Mouse (Mus musculus) gastrocnemius, postnatal 10 days (tissue): Measurements from ENCODE around the gene 1700001K19Rik. TPM values are rescaled to one million over a fixed set of nuclear protein-coding genes. Genes with fewer than 3 reads are reported as not detected.
"Not testable (repeated sequence)": the region's sequence is repeated elsewhere in the genome, so short reads cannot be mapped to it uniquely, and the experiment has no call there.

Source experiments
- DNase-seq: peaks from one replicate; pipeline ENCODE4 v3.0.0; 2021; ENCODE audit warnings: mixed read lengths
- long read RNA-seq, 2 experiments: library from polyadenylated mRNA; stranded (forward); transcript quantifications; one replicate each; pipeline ENCODE4 v2.0.0; 2021
- total RNA-seq, 2 experiments: library from RNA; stranded (reverse); gene quantifications; 2 replicates each; pipeline ENCODE4 v1.2.3; 2021

Gene 1700001K19Rik
- not detected for total RNA-seq
- long read RNA-seq, experiment 1 = 0 reads
- long read RNA-seq, experiment 2 = 0 reads

GRCm38 (mm10) chr12:110682561-110683299, at the start of gene 1700001K19Rik:
TSS of gene 1700001K19Rik (minus strand) at chr12:110682619.
- DNase-seq = no peak

GRCm38 (mm10) chr12:110726428-110726827, 44.0 kb upstream of the 1700001K19Rik start:
- no peak for DNase-seq

DNA sequence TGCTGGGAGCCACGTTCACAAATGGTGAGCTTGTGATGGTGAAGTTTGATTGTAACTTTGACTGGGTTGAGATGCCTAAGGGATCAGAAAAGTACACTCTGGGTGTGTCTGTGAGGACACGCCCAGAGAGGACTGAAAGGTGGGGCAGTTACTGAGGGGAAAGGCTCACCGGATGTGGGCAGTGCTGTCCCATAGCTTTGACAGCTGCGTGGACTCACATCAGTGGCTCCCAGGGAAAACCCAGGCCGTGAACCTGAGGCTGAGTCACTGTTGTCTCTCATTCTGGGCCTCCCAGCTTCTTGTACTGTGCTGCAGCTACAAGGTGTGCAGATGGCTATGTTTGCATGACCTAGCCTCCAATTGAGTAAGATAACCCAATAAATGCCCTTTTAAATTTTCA, 43.1 kb upstream of the 1700001K19Rik start:
- no peak for DNase-seq

DNA sequence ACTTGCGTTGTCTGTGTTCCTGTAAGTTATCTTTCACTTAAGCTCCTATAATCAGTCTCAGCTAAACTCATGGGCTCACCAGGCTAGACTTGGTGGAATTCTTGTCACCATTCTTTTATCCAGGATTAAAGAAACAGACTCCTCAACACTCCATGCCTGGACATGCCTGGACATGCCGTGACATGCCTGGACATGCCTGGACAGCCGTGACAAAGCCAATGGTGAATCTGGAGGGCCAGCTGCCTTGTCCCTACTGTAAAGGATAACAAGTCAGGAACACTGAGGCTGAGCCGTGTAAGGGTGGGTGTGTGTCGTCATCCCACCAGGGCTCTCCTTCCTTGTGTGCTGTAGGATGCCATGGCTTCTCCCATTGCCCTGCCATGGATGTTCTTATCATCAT, 42.6 kb upstream of the 1700001K19Rik start:
- DNase-seq = no peak

DNA sequence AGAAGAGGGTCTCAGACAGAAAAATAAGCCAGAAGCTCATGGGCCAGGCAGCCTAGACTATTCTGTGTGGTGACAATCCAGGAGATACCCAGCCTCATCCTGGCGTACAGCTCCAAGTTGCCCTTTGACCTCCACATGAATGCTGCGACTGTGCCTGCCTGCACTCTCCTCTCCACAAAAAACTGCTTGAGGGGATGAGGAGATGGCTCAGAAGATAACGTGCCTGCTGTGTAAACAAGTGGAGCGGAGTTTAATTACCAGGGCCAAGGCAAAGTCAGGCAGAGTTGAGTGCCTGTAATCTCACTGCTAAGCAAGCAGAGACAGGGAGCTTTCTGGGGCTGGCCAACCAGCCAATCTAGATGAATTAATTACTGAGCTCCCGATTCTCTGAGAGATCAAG, 33.6 kb upstream of the 1700001K19Rik start:
- no peak for DNase-seq

GRCm38 (mm10) chr12:110714215-110714614, 31.8 kb upstream of the 1700001K19Rik start:
- DNase-seq = no peak

DNA sequence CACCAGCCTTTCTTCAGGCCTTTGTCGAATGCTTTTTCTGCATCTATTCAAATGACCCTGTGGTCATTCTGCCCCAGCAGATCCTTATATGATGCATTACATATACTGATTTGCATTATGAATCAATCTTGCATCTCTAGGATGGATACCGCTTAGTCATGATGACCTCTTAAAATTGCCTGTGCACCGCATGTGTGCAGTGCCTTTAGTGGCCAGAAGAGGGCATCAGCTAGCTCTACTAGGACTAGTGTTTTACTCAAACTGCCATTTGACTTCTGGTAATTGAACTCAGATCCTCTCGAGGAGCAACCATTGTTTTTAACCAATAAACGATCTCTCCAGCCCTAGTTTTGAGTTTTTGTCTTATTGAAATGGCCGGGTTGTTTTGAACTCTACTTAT, 31.4 kb upstream of the 1700001K19Rik start:
- DNase-seq = no peak

- no peak for DNase-seq
These were observed 28.9 kb upstream of the 1700001K19Rik start for GRCm38 (mm10) chr12:110711270-110711669.

- no peak for DNase-seq
These were observed 25.0 kb upstream of the 1700001K19Rik start for GRCm38 (mm10) chr12:110707451-110707850.

DNA sequence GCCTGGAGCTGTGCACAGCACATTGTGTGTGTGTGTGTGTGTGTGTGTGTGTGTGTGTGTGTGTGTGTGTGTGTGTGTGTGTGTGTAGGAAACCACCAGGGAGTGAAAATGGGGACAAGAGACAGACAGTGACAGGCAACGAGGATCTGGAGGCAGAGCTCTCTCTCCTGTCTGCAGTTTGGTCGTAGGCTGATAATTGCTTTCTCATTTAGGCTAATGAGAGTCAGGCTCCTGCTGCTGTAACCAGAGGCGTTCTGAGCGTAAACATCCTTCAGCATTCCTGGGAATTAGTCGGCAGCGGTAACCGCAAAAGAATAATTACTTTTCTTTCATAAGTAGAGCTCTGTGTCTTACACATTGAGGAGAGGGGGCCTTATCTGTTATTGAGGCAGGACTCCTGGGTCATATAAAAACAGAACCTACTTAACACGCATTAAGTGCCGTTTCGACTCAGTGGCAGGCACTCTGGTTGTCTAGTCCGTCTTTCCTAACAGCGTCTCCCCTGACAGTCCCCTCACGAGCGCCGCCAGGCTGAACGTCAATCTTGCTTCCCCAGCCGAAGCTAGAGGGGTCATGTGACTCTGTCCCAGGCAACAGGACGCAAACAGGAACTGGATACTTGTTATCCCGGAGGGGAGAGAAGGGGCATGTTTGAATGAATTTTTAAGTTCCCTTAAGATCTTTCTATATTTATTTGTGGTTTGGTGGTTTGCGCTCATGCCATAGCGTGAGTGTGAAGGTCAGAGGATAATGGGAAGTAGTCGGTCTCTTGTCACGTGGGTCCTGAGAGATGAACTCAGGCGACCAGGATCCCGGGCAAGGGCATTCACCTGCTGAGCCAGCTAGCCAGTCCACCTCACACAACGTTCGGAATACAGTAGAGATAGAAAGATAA, 24.2 kb upstream of the 1700001K19Rik start:
- DNase-seq = peak; percentile 53

DNA sequence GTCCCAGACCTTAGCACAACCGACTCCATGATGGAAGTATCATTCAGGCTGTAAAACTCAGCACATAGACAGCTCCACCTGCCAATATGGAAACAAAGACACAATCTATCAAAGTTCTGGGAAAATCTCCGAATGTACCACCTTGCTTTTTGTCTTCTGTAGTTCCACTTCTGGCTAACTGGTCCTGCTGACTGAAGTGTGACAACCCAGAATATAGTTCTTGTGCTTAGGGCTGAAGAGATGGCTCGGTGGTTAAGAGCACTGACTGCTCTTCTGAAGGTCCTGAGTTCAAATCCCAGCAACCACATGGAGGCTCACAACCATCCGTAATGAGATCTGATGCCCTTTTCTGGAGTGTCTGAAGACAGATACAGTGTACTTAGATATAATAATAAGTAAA, 23.0 kb upstream of the 1700001K19Rik start:
- DNase-seq = not testable (repeated sequence)

- DNase-seq = no peak
These were observed 21.3 kb upstream of the 1700001K19Rik start for GRCm38 (mm10) chr12:110703682-110704081.

- peak; percentile 92 for DNase-seq
These were observed 20.6 kb upstream of the 1700001K19Rik start for GRCm38 (mm10) chr12:110703008-110703471.

- DNase-seq = no peak
These were observed 20.1 kb upstream of the 1700001K19Rik start, which contains the start of gene Hsp90aa1 for GRCm38 (mm10) chr12:110702556-110702955. TSS of gene Hsp90aa1 (minus strand) at chr12:110702728.

DNA sequence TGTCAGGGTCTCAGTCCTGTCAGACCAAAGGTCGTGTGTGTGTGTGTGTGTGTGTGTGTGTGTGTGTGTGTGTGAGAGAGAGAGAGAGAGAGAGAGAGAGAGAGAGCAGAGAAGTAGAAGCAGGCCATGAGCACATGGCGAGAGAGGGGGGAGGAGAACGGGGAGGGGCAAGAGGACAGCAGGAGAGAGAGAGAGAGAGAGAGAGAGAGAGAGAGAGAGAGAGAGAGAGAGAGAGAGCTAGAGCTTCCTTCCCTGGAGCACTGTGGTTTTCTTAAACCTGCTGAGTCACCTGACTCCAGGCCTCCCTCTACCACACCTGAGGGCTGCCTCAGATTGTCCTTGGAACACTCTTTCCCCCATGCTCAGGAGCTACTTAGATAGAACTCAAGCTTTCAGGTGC, 18.9 kb upstream of the 1700001K19Rik start:
- not testable (repeated sequence) for DNase-seq

DNA sequence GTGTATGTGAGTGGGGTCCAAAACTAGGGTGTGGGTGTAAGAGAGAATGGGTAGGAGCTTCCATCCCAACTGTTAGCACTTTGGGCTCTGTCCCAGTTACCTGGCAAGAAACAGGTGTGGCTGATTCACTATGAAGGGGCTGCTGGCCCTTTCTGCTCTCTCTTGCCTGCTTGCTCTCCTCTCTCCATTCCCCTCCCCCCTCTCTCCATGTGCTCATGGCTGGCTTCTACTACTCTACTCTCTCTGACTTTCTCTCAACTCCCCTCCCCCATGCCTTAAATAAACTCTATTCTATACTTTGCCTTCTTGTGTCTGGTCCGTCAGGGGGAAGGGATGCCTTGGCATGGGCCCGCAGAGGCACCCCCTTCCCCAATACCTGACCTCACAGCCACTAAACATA, 18.3 kb upstream of the 1700001K19Rik start:
- DNase-seq = no peak

DNA sequence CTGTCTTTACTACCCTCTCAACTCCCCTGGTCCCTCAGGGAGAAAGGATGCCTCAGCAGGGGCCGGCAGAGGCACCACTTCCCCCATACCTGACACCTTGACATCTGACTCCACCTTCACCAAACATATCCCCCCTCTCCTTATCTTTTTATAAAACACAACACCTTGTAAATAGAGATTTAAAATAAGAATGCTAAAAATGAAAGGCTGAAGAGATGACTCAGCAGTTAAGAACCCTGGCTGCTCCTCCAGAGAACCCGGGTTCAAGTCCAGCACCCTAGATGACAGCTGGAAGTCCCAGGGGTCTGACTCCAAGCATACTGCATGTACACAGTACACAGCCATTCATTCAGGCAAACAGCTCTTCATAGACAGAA, 16.7 kb upstream of the 1700001K19Rik start:
- no peak for DNase-seq

DNA sequence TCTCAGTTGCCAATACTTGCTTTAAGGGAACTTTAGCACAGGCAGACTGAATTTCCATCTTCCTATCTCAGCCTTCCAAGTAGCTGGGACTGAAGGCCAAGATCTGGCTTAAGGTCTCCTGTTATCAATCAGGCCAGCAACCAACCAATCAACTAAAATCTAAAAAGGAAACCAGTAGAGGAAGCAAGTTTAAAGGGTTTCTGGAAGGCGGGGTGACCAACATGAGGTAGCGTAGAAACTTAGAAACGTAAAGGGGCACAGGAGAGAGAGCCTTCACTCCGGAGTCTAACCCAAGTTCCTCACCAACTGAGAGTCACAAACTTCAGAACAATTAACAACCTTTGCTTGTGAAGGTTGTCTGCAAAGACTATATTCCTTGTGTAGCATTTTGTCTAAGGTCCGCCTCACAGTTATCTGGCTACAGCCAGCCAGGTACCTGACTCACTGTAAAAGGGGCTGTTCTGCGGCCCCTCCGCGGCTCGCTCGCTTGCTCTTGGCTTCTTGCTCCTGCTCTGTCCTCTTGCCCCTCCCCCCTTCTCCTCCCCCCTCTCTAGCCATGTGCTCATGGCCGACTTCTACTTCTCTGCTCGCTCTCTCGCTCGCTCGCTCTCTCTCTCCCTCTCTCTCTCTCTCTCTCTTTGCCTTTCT, 16.2 kb upstream of the 1700001K19Rik start:
- DNase-seq = no peak

DNA sequence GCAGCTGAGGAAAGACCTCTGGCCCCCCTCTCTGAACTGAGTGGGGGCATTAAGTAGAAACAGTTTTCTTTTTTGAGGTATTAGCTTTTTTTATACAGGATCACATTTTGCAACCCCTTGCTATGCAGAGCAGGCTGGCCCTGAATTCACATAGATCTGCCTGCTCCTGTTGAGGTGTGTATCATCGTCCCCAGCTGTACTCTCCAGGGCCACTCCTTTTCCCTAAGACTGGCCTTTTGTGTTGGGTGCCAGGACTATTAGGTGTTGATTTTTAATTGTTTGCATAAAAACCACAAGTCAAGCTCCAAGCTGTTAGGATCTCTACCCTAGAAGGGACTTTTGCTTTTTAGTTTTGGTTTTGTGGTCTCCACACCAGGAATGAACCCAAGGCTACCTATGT, 15.7 kb upstream of the 1700001K19Rik start:
- no peak for DNase-seq

DNA sequence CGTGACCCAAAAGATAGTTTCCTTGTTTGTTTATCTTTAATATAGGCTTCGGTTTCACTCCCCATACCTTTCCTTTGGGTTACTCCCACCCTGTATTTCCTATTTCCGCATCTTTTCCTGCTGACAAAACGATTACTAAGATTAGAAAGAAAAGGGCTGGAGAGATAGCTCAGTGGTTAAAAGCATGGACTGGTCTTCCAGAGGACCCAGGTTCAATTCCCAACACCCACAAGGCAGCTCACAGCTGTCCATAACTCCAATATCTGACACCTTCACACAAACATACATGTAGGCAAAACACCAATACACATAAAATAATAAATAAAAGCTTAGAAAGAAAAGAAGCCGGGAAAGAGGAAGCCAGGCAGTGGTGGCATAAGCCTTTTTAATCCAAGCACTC, 15.0 kb upstream of the 1700001K19Rik start:
- no peak for DNase-seq

GRCm38 (mm10) chr12:110696975-110697400, 14.6 kb upstream of the 1700001K19Rik start:
- DNase-seq = no peak

DNA sequence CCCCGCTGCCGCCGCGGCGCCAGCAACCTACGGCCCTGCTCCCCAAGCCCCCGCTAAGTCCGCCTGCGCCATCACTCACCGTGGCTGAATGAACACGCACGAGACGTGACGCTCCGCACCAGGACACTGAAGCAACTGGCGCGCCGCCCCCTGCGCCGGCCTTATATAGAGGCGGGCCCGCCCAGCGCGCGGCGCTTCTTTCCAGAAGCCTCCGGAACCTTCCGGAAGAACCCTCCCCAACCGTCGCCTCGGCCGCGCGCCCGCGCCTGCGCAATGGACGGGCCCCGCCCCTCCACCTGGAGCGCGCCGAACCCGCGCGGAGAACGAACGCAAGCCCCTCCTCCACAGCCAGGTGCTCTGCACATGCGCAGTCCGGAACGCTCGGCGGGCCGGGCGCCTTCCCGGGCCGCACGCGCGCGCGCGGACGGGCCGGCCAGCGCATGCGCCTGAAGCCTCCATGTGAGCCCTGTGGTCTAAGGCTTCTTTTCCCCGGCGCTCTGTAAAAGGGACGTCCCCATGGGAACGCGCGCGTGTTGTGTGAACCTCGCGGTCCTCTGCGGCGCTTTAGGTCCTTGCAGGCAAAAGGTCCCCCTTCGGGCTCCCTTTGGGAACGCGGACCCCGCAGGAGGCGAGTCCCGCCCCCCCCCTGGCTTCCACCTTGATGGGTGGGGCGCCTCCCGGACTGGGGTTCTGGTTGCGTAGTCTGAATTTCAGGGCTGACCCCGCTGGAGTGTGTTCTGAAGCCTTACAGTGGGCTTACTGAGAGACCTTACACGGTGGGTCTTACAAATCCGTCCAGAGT, 14.0 kb upstream of the 1700001K19Rik start:
- peak; percentile 99 for DNase-seq
